Mouse (Mus musculus): ENCODE results near the gene Wdr93. TPM values are rescaled to one million over a fixed set of nuclear protein-coding genes. Genes with fewer than 3 reads are reported as not detected.
"Not testable (repeated sequence)": the region's sequence is repeated elsewhere in the genome, so short reads cannot be mapped to it uniquely, and the experiment has no call there.

The Wdr93 gene
- polyA plus RNA-seq, 1 experiment from 2014 or later = 0.35 TPM

DNA sequence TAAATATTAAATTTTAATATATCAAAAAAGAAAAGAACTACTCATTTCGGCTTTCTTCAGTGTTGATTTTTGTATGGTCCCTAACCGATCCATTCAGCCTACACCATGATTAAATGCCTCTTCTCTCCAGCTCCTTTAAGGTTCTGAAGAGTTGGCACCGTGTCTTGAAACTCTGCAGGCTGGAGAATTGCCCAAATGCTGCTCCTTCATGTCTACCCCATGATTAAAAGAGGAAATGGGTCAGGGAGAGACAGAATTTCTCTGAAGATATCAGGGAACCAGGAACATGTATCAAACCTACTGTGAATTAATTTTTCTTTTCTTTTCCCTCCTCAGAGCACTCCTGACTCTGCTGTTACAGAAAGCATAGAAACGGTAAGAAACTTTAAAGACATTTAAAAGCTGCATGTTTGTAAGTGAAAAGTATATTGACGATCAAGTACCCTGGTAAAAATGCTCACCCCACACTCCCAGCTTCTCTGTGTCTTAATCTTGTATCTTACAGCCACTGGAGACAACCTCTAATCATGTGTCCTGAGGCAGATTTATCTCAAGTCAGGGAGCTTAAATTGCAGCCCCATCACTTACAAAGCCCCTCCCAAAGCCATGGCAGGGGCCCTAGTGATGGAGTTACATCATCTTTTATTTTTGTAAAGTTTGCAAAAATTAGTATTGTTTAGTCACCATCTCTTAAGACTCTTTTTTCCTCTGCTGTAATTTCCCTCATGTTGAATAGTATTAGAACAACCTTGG is 18.3 kb downstream of the Wdr93 start:
- no peaks in the 10 kb centered on the region for H3K4me1 ChIP-seq
- no peaks in the 10 kb centered on the region for H3K36me3 ChIP-seq
- 81% methylated on average over 5 of the region's 5 CpGs for WGBS
- H3K4me3 ChIP-seq = no peak overlapping the region
- H3K9me3 ChIP-seq (replicated peaks) = no peaks in the 10 kb centered on the region
- no peaks in the 10 kb centered on the region for H3K27me3 ChIP-seq (ENCODE audit: low read depth, poor library complexity, severe bottlenecking)
- no peak for DNase-seq (ENCODE audit: low spot score)
- H3K27ac ChIP-seq = no peak overlapping the region

GRCm38 (mm10) chr7:79762106-79762505 is 19.1 kb downstream of the Wdr93 start:
- Histone ChIP-seq H3K27me3 (ENCODE audit: low read depth, poor library complexity, severe bottlenecking) (no peaks in the 10 kb centered on the region), H3K27ac (no peak overlapping the region), H3K4me1 (no peaks in the 10 kb centered on the region), H3K36me3 (no peaks in the 10 kb centered on the region), H3K4me3 (no peak overlapping the region), H3K9me3 (replicated peaks) (no peaks in the 10 kb centered on the region)
- 85% methylated on average over 8 of the region's 8 CpGs for WGBS
- DNase-seq (ENCODE audit: low spot score) = no peak

- no peak overlapping the region for H3K27ac ChIP-seq
- H3K36me3 ChIP-seq = no peaks in the 10 kb centered on the region
- no peaks in the 10 kb centered on the region for H3K9me3 ChIP-seq (replicated peaks)
- H3K27me3 ChIP-seq (ENCODE audit: low read depth, poor library complexity, severe bottlenecking) = no peaks in the 10 kb centered on the region
- H3K4me3 ChIP-seq = no peak overlapping the region
- no peaks in the 10 kb centered on the region for H3K4me1 ChIP-seq
- no peak for DNase-seq (ENCODE audit: low spot score)
- 54% methylated on average over 1 of the region's 1 CpGs for WGBS
These were observed 23.0 kb downstream of the Wdr93 start for GRCm38 (mm10) chr7:79765991-79766390.

- Histone ChIP-seq H3K4me1 (peaks cover 12% of the 10 kb centered on the region), H3K9me3 (replicated peaks) (no peaks in the 10 kb centered on the region), H3K27me3 (ENCODE audit: low read depth, poor library complexity, severe bottlenecking) (no peaks in the 10 kb centered on the region), H3K27ac (no peak overlapping the region), H3K4me3 (no peak overlapping the region), H3K36me3 (no peaks in the 10 kb centered on the region)
- no peak for DNase-seq (ENCODE audit: low spot score)
- WGBS = 82% methylated on average over 3 of the region's 3 CpGs
These were observed 26.7 kb downstream of the Wdr93 start for GRCm38 (mm10) chr7:79769664-79770063.

DNA sequence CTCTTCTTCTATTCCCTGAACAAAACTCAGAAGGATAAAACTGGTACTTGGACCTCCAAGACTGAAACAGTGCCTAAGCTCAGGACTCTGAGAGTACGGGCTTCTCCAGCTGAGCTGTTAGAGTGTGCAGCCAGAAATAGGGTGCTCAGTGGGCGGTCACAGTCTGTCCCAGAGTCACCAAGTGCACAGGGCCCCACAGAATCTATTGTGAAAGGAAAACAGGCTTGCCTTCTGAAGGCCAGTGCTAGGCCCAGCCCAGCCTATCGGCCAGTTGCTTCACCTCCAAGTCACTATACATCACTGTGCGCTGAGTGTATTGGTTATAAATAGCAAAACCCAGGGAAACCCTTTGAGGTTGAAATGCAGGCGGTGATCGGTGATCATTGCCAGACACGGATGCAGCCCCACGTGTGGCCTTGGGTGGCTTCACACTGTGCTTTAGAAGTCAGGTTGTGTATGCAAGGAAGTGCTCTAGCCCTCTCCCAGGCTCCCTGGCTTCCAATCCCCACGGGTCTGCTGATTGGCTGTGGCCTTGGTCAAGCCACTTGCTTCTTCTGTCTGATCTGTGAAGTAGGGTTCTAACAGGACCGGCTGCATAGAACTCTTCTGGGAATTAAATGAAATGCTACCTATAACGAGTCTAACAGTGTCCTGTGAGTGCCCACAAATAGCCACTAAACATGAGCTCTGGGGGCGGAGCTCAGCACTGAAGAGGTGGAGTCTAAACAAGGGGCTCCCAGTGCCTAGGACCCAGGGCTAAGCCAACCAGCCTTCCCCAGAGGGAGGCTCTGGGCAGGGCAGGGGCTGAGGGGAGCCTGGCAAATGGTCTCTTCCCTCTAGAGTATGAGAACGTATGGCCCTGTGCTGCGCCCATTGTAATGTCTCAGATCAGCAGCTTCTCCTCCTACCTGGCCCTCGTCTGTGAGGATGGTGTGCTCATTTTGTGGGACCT is 28.9 kb downstream of the Wdr93 start:
- H3K4me1 ChIP-seq = peaks cover 12% of the 10 kb centered on the region
- H3K9me3 ChIP-seq (replicated peaks) = no peaks in the 10 kb centered on the region
- WGBS = 39% methylated on average over 15 of the region's 15 CpGs
- no peaks in the 10 kb centered on the region for H3K27me3 ChIP-seq (ENCODE audit: low read depth, poor library complexity, severe bottlenecking)
- no peaks in the 10 kb centered on the region for H3K36me3 ChIP-seq
- DNase-seq (ENCODE audit: low spot score) = no peak
- no peak overlapping the region for H3K4me3 ChIP-seq
- H3K27ac ChIP-seq = no peak overlapping the region

DNA sequence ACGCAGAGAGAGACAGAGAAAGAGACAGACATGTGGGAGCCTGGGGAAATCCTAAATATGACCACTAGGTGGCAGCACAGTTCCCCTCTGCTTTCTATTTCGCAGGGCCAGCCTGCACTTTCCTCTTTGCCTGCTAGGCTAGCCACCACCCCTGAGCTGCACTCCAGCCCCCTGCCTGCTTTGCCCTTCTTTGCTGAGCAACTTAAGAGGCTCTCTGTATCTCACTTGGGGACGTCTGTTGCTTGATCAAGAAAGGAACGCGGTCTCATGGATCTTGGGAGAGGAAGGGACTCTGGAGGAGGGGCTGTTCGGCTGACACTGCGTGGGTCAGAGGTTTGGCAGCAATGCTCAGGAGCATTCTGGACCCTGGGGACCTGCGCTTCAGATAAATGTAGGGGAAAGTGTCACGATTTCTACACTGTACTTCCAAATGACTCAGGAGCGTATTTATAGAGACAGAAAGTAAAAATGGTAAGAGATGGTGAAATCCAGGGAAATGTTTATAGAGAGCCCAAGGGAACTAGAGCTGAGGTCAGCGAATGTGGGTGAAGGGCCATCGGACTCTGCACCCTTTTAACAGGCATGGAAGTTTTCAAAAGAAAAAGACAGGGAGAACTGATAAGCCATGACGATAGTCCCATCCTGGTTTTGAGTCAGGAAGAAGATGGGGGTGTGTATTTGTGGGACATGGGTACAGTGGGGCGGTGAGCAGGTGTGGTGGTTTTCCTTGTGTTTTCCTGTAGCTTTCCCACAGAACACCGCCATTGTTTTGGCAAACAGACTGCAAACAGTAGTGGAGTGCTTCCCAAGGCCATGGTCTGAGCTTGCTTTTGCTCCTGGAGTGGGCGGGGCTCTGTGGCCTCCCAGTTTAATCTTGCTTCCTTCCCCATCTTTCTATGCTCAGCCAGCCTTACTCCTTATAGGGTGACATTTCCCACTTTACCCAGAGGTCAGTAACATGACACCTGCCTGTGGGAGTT is 38.0 kb downstream of the Wdr93 start:
- Histone ChIP-seq H3K27ac (no peak overlapping the region; the same call in 1 of the 2 replicates), H3K9me3 (replicated peaks) (no peaks in the 10 kb centered on the region), H3K27me3 (ENCODE audit: low read depth, poor library complexity, severe bottlenecking) (no peaks in the 10 kb centered on the region), H3K4me3 (peak overlapping the region; percentile 35), H3K36me3 (no peaks in the 10 kb centered on the region), H3K4me1 (peaks cover 11% of the 10 kb centered on the region)
- WGBS = 31% methylated on average over 16 of the region's 16 CpGs
- DNase-seq (ENCODE audit: low spot score) = peak; percentile 82

DNA sequence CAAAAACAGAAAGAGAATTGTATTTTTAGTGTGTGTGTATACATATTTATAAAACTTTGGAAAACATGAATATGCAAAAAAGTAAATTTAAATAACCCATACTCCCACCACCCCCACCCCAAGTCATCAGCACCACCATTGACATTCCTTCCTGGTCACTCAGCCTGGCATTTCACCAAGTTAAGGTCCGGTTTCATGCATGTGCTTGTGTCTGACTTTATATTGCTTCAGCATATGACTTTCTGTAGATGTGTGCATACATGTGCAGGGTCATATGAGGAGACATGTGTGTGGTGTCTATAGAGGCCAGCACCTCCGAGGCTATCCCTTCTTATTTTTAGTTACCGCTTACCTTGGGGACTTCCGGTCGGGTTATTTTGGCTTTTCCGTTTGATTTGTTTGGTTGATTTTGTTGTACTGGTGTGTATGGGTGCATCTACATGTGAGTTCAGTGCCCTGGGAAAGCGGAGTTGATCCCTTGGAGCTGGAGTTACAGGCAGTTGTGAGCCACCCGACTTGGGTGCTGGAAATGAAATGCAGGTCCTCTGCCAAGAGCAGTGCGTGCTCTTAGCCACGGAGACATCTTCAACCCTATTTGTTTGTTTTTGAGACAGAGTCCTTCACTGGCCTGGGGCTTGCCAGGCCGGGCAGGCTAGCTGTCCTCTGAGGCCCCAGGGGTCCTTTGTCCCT is 39.0 kb downstream of the Wdr93 start:
- 85% methylated on average over 11 of the region's 11 CpGs for WGBS
- no peak overlapping the region for H3K27ac ChIP-seq
- H3K4me1 ChIP-seq = peaks cover 11% of the 10 kb centered on the region
- H3K9me3 ChIP-seq (replicated peaks) = no peaks in the 10 kb centered on the region
- H3K4me3 ChIP-seq = no peak overlapping the region
- no peaks in the 10 kb centered on the region for H3K36me3 ChIP-seq
- H3K27me3 ChIP-seq (ENCODE audit: low read depth, poor library complexity, severe bottlenecking) = peaks cover 7% of the 10 kb centered on the region
- no peak for DNase-seq (ENCODE audit: low spot score)

DNA sequence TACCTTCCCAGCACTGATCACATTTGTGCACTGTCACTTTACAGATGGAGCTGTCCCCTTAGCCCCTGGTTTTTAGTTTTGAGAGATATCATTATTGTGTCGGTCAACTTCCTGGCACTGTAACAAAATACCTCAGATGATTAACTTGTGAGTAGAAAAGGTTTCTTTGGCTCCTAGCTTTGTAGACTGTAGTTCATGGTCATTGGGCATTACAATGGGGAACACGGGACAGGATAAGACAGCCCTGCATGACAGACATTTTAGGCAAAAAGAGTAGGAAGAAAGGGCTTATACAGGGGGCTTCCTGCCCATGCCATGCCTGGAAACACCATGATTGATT is 39.5 kb downstream of the Wdr93 start:
- DNase-seq (ENCODE audit: low spot score) = no peak
- Histone ChIP-seq H3K4me3 (no peak overlapping the region), H3K4me1 (peaks cover 11% of the 10 kb centered on the region), H3K27me3 (ENCODE audit: low read depth, poor library complexity, severe bottlenecking) (peaks cover 12% of the 10 kb centered on the region), H3K36me3 (no peaks in the 10 kb centered on the region), H3K9me3 (replicated peaks) (no peaks in the 10 kb centered on the region), H3K27ac (no peak overlapping the region)
- 85% methylated on average over 2 of the region's 2 CpGs for WGBS

DNA sequence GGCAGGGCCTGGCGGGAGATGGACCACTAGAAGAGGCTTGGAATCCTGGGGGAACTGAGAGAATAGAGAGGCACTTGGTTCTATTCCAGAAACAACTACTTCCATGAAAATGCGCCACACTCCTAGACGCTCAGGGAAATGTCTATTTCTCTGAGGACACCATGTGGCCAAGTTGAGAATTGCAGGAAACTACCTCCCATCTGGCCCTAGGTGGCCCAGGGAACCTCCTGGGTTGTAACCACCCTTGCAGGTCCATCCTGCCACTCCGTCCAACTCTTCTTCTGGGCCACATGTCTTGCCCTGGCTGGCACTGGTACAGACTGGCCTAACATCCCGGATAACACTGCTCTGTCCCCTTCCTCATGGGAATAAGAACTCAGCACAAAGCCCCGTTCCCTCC is 43.3 kb downstream of the Wdr93 start:
- no peaks in the 10 kb centered on the region for H3K9me3 ChIP-seq (replicated peaks)
- H3K36me3 ChIP-seq = no peaks in the 10 kb centered on the region
- no peak overlapping the region for H3K4me3 ChIP-seq
- peaks cover 46% of the 10 kb centered on the region for H3K27me3 ChIP-seq (ENCODE audit: low read depth, poor library complexity, severe bottlenecking)
- H3K27ac ChIP-seq = no peak overlapping the region
- 23% methylated on average over 6 of the region's 6 CpGs for WGBS
- DNase-seq (ENCODE audit: low spot score) = peak; percentile 63
- H3K4me1 ChIP-seq = peaks cover 17% of the 10 kb centered on the region

GRCm38 (mm10) chr7:79789812-79790211 is 46.8 kb downstream of the Wdr93 start:
- H3K9me3 ChIP-seq (replicated peaks); H3K36me3 ChIP-seq; H3K4me3 ChIP-seq; H3K27ac ChIP-seq; DNase-seq (ENCODE audit: low spot score): not testable (repeated sequence)
- 15% methylated on average over 2 of the region's 2 CpGs for WGBS
- Histone ChIP-seq H3K27me3 (ENCODE audit: low read depth, poor library complexity, severe bottlenecking) (peaks cover 81% of the 10 kb centered on the region), H3K4me1 (peaks cover 27% of the 10 kb centered on the region)

GRCm38 (mm10) chr7:79792635-79793421 is 49.9 kb downstream of the Wdr93 start:
- H3K27me3 ChIP-seq (ENCODE audit: low read depth, poor library complexity, severe bottlenecking) = peaks cover 92% of the 10 kb centered on the region
- peak overlapping the region; percentile 53 for H3K4me3 ChIP-seq
- H3K9me3 ChIP-seq (replicated peaks) = no peaks in the 10 kb centered on the region
- 0 out of 2 replicates have a peak overlapping the region, but pooled peaks have one; percentile 7 for H3K27ac ChIP-seq
- WGBS = 1% methylated on average over 80 of the region's 80 CpGs
- DNase-seq (ENCODE audit: low spot score) = peak; percentile 68
- H3K4me1 ChIP-seq = peaks cover 34% of the 10 kb centered on the region
- no peaks in the 10 kb centered on the region for H3K36me3 ChIP-seq
